Mouse (Mus musculus): ENCODE results near the gene Dut.

DNA sequence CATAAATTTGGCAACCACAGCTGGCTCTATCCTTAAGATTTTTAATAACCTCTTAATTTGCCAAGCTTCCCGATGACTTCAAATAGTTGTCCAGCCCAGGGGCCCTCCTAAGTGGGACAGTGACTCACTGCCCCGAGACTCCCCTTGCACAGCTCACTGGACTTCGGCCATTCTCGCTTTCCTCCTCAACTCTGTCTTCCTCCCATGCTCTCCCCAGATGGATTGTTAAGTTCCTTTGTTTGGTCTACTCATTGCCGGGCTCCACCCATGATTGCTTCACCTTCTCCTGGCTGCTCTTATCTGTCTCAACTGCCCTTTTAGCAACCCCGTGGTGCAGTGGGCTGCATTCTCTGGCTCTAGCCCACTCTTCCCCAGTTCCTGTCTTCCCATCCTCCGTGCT lies 31.5 kb downstream of the Dut start:
- TF ChIP-seq CTCF (IDR thresholded peaks at IDR 0.05; ENCODE audit: borderline replicate concordance, extremely low read depth, insufficient read depth, insufficient read length), result no peak
- no peak for TF ChIP-seq POLR2A (IDR thresholded peaks at IDR 0.05; ENCODE audit: borderline replicate concordance, extremely low read depth, insufficient read depth, insufficient read length, poor library complexity, severe bottlenecking)
